Mouse (Mus musculus): ENCODE data around the gene Tpbpa. TPM values are rescaled to one million over a fixed set of nuclear protein-coding genes. Genes with fewer than 3 reads are reported as not detected.
"Not testable (repeated sequence)": the region's sequence is repeated elsewhere in the genome, so short reads cannot be mapped to it uniquely, and the experiment has no call there.

The Tpbpa gene
- not detected in 2 replicates for polyA plus RNA-seq (2015; fragmentation: Nextera tagmentation; extraction: Ambion mirVana)

DNA sequence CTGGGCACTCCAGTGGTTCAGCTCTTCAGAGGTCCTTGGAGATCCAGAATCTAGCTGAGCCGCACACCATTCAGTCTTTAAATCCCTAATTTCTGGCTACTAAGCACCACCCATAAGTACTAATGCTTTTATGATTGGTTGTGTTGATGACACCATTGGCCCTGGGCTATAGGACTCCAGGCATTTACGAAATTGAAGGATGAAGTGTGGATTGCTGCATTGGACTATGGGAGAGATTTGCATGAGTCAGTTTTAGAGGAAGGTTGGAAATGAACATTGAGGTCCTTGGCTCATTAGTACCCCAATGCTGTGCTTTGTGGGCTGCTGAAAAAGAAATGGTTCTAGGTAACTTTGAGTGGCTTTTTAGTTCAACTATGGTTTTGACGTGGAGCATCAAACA is at the start of gene Tpbpa:
Tpbpa (minus strand) TSS at position 101 of the 400 bp plus-strand sequence.
- not testable (repeated sequence) for H3K4me2 ChIP-seq; H3K4me1 ChIP-seq; H3K27me3 ChIP-seq; H3K4me3 ChIP-seq; H3K9ac ChIP-seq; ATAC-seq (ENCODE audit: insufficient number of reproducible peaks, insufficient read depth, low FRiP score, low TSS enrichment, low read depth); H3K36me3 ChIP-seq; H3K9me3 ChIP-seq; H3K27ac ChIP-seq
- WGBS = 77% methylated on average over 3 of the region's 3 CpGs

DNA sequence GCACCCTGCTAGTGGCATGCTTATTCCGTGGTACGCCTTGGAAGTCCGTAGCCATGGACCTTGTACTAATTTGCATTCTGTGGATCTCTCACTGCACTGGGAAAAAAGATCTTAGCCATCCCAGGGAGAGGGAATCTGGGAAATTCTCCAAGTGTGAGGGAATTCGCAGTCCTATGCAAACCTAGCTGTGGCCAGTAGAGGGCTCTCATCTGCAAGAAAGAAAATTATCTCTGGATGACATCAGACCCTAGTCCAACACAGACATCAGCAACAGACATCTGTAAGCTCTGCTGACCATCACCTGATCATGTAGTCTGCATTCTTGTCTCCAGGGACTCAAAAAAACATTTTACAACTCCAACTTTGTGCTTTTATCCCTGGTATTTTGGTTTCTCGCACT is 45.1 kb upstream of the Tpbpa start:
- WGBS = 75% methylated on average over 5 of the region's 5 CpGs
- not testable (repeated sequence) for H3K36me3 ChIP-seq; H3K9ac ChIP-seq; ATAC-seq (ENCODE audit: insufficient number of reproducible peaks, insufficient read depth, low FRiP score, low TSS enrichment, low read depth); H3K4me2 ChIP-seq; H3K9me3 ChIP-seq; H3K4me1 ChIP-seq; H3K27me3 ChIP-seq; H3K27ac ChIP-seq; H3K4me3 ChIP-seq

DNA sequence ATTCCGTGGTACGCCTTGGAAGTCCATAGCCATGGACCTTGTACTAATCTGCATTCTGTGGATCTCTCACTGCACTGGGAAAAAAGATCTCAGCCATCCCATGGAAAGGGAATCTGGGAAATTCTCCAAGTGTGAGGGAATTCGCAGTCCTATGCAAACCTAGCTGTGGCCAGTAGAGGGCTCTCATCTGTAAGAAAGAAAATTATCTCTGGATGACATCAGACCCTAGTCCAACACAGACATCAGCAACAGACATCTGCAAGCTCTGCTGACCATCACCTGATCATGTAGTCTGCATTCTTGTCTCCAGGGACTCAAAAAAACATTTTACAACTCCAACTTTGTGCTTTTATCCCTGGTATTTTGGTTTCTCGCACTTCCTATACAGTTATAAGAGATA is 30.5 kb upstream of the Tpbpa start:
- not testable (repeated sequence) for ATAC-seq (ENCODE audit: insufficient number of reproducible peaks, insufficient read depth, low FRiP score, low TSS enrichment, low read depth); H3K36me3 ChIP-seq; H3K4me1 ChIP-seq; H3K9ac ChIP-seq; H3K4me3 ChIP-seq; H3K27me3 ChIP-seq; H3K27ac ChIP-seq; H3K9me3 ChIP-seq; H3K4me2 ChIP-seq
- WGBS = 70% methylated on average over 4 of the region's 4 CpGs

DNA sequence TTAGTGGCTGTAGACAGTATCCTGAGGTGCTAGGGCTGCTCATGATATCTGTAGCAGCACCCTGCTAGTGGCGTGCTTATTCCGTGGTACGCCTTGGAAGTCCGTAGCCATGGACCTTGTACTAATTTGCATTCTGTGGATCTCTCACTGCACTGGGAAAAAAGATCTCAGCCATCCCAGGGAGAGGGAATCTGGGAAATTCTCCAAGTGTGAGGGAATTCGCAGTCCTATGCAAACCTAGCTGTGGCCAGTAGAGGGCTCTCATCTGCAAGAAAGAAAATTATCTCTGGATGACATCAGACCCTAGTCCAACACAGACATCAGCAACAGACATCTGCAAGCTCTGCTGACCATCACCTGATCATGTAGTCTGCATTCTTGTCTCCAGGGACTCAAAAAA is 22.2 kb upstream of the Tpbpa start:
- not testable (repeated sequence) for H3K4me1 ChIP-seq; H3K36me3 ChIP-seq; ATAC-seq (ENCODE audit: insufficient number of reproducible peaks, insufficient read depth, low FRiP score, low TSS enrichment, low read depth); H3K9me3 ChIP-seq; H3K27ac ChIP-seq; H3K4me3 ChIP-seq; H3K9ac ChIP-seq; H3K27me3 ChIP-seq; H3K4me2 ChIP-seq
- 35% methylated on average over 5 of the region's 5 CpGs for WGBS

DNA sequence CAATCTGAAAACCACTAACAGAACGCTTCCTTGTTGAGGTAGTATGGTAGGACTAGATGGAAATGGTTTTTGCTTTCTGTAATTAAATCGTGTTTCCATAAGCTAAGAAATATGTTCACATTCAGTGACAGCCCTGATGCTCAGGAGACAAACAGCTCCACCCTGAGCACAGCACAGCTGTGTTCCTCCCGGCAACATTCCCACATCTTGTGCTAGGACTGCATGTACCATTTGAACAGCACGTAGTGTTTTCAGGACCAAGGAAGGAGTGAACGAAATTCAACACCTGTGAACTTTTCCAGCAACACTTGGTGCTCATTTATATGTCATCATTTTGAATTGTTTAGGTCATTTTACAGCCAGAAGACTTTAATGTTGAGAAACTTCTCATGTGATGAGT is 19.9 kb upstream of the Tpbpa start:
- 64% methylated on average over 5 of the region's 5 CpGs for WGBS
- ATAC-seq (ENCODE audit: insufficient number of reproducible peaks, insufficient read depth, low FRiP score, low TSS enrichment, low read depth) = no peak

DNA sequence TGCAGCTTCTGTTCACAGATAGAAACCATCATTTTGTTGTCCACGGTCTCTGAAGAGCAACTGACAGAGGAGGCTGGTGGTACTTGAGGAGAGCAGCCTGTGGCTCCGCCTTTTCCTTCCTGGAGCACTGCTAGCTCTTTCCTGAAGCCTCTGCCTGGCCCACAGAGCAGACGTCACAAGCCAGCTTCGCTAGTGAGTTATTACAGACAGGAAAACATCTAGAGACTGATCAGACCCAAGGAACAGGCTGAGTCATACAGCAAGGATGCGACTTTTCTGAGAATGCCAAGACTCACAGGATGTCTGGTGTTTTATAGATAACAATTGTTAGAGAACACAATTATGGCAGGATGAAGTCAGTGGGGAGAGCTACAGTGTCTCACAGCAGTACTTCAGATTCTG is 5.3 kb downstream of the Tpbpa start, which contains the start of the genes Gm49391 and Ctla2a:
Gm49391 (minus strand) TSS at position 72 of the 402 bp plus-strand sequence.
Ctla2a (minus strand) TSS at position 126 of the 402 bp plus-strand sequence.
- H3K4me1 ChIP-seq = no peaks in the 10 kb centered on the region
- no peak within 1 kb of the TSS for H3K4me2 ChIP-seq
- no peaks in the 10 kb centered on the region for H3K27me3 ChIP-seq
- no peak within 1 kb of the TSS for H3K9ac ChIP-seq
- ATAC-seq (ENCODE audit: insufficient number of reproducible peaks, insufficient read depth, low FRiP score, low TSS enrichment, low read depth) = no peak
- no peaks in the 10 kb centered on the region for H3K36me3 ChIP-seq
- H3K4me3 ChIP-seq = no peak within 1 kb of the TSS
- WGBS = 65% methylated on average over 5 of the region's 5 CpGs
- H3K9me3 ChIP-seq = no peaks in the 10 kb centered on the region
- no peak within 1 kb of the TSS for H3K27ac ChIP-seq

More for the DNA sequence above, 19.9 kb upstream of the Tpbpa start:
- Histone ChIP-seq H3K27me3 (no peaks in the 10 kb centered on the region), H3K9me3 (peaks cover 8% of the 10 kb centered on the region), H3K36me3 (no peaks in the 10 kb centered on the region), H3K4me3 (no peak overlapping the region), H3K27ac (no peak overlapping the region), H3K9ac (no peak overlapping the region), H3K4me1 (no peaks in the 10 kb centered on the region), H3K4me2 (no peak overlapping the region)

DNA sequence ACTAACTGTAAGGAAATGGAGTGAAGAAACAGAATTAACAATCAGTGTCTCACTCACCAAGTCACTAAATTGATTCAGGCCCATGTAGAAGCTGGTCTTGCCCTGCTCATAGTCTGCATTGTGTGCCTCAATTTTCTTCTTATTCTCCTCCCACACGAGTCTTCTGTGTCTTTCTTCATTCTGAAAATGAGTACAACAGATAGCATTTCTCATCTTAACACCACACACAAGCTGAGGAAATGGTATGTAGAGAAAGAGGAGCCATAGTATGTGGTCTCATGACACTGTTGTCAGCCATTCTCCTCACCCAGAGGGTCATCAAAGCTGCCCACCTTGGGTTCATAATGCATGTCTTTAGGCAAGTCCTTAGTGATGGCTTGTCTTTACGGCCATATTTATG is 6.3 kb downstream of the Tpbpa start, which contains the start of gene Gm49393:
Gm49393 (minus strand) TSS at position 101 of the 400 bp plus-strand sequence.
- 65% methylated on average over 2 of the region's 2 CpGs for WGBS
- not testable (repeated sequence) for ATAC-seq (ENCODE audit: insufficient number of reproducible peaks, insufficient read depth, low FRiP score, low TSS enrichment, low read depth); H3K4me3 ChIP-seq; H3K27me3 ChIP-seq; H3K9me3 ChIP-seq; H3K9ac ChIP-seq; H3K27ac ChIP-seq; H3K36me3 ChIP-seq; H3K4me2 ChIP-seq; H3K4me1 ChIP-seq

DNA sequence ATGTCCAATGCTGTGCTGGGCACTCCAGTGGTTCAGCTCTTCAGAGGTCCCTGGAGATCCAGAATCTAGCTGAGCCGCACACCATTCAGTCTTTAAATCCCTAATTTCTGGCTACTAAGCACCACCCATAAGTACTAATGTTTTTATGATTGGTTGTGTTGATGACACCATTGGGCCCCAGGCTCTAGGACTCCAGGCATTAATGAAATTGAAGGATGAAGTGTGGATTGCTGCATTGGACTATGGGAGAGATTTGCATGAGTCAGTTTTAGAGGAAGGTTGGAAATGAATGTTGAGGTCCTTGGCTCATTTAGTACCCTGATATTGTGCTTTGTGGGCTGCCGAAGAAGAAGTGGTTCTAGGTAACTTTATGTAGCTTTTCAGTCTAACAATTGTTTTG is 37.0 kb downstream of the Tpbpa start, which contains the start of gene Tpbpb:
Tpbpb (minus strand) TSS at position 101 of the 400 bp plus-strand sequence.
- not testable (repeated sequence) for H3K36me3 ChIP-seq; H3K27ac ChIP-seq; H3K4me2 ChIP-seq; H3K9ac ChIP-seq; H3K4me3 ChIP-seq; ATAC-seq (ENCODE audit: insufficient number of reproducible peaks, insufficient read depth, low FRiP score, low TSS enrichment, low read depth); H3K27me3 ChIP-seq; H3K9me3 ChIP-seq; H3K4me1 ChIP-seq
- 78% methylated on average over 2 of the region's 2 CpGs for WGBS

DNA sequence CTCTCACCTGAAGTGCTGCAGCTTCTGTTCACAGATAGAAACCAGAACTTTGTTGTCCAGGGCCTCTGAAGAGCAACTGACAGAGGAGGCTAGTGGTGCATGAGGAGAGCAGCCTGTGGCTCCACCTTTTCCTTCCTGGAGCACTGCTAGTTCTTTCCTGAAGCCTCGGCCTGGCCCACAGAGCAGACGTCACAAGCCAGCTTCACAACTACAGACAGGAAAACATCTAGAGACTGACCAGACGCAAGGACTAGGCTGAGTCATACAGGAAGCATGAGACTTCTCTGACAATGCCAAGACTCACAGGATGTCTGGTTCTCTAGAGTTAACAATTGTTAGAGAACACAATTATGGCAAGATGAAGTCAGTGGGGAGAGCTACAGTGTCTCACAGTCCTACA is 44.5 kb downstream of the Tpbpa start, which contains the start of gene Ctla2b:
Ctla2b (minus strand) TSS at position 120 of the 400 bp plus-strand sequence.
- Histone ChIP-seq H3K4me1 (no peaks in the 10 kb centered on the region), H3K9me3 (no peaks in the 10 kb centered on the region), H3K9ac (no peak within 1 kb of the TSS), H3K4me2 (no peak within 1 kb of the TSS), H3K27ac (no peak within 1 kb of the TSS), H3K27me3 (no peaks in the 10 kb centered on the region), H3K4me3 (no peak within 1 kb of the TSS), H3K36me3 (no peaks in the 10 kb centered on the region)
- WGBS = 69% methylated on average over 3 of the region's 3 CpGs
- no peak for ATAC-seq (ENCODE audit: insufficient number of reproducible peaks, insufficient read depth, low FRiP score, low TSS enrichment, low read depth)

DNA sequence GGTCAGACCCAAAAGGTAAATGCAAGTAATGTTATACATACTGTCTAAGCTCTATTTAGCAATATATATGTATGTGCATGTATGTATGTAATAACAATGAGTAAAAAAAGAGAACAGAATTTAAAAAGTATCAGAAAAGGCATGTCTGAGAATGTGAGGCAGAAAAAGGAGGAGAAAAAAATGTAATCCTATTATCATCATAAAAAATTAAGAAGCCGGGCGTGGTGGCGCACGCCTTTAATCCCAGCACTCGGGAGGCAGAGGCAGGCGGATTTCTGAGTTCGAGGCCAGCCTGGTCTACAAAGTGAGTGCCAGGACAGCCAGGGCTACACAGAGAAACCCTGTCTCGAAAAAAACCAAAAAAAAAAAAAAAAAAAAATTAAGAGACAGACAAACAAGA is 45.0 kb downstream of the Tpbpa start, which contains the start of gene Gm49392:
Gm49392 (minus strand) TSS at position 101 of the 400 bp plus-strand sequence.
- H3K4me2 ChIP-seq; H3K27me3 ChIP-seq; H3K27ac ChIP-seq; H3K4me3 ChIP-seq; ATAC-seq (ENCODE audit: insufficient number of reproducible peaks, insufficient read depth, low FRiP score, low TSS enrichment, low read depth); H3K9me3 ChIP-seq; H3K9ac ChIP-seq; H3K4me1 ChIP-seq; H3K36me3 ChIP-seq: not testable (repeated sequence)
- 84% methylated on average over 8 of the region's 8 CpGs for WGBS

DNA sequence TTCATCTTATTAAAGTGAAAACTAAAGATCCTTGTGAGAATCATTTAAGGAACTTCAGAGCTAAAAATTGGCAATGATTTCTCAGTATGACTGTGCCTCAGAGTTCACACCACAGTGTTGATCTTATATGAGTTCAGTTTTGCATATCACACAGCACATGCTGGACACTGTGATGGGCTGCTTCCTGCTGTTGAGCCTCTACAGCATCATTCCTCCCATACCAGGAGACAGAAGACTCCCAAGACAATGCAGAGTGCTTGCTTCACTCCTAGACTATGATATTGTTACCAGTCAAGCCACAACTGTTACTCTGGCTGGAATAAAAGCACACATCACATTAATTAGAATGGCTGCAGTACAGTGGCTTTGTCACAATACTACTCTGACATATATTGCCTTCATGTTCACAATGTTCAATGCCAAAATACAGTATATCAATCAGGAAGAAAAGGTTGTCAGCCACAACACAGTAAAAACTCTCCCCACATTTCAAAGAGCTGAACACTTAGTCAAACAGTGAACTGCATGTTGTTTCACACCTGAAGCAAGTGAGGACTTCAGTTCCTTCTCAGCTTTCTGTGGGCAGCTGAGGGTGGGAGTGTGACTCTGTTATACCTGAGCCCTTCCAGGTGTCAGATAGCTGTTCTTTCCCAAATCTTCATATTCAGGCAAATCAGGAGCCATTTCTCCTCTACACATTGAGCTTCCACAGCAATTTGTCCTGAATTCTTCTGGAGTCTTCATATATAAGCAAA is 46.2 kb downstream of the Tpbpa start:
- H3K4me3 ChIP-seq = no peak overlapping the region
- H3K4me1 ChIP-seq = no peaks in the 10 kb centered on the region
- H3K36me3 ChIP-seq = no peaks in the 10 kb centered on the region
- no peaks in the 10 kb centered on the region for H3K27me3 ChIP-seq
- H3K9ac ChIP-seq = no peak overlapping the region
- no peak overlapping the region for H3K4me2 ChIP-seq
- H3K9me3 ChIP-seq = no peaks in the 10 kb centered on the region
- H3K27ac ChIP-seq = no peak overlapping the region
- ATAC-seq (ENCODE audit: insufficient number of reproducible peaks, insufficient read depth, low FRiP score, low TSS enrichment, low read depth) = no peak

DNA sequence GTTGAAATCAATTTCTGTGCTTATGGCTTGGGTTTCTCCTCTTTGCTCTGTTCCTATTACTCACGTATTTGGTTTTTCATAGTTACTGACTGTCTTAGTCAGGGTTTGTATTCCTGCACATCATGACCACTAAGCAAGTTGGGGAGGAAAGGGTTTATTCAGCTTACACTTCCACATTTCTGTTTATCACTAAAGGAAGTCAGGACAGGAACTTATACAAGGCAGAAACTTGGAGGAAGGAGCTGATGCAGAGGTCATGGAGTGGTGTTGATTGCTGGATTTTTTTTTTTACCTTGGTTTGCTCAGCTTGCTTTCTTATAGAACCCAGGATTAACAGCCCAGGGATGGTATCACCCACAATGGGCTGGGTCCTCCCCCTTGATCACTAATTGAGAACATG is 49.5 kb downstream of the Tpbpa start:
- Histone ChIP-seq H3K4me3 (no peak overlapping the region), H3K27ac (no peak overlapping the region), H3K36me3 (no peaks in the 10 kb centered on the region), H3K9ac (no peak overlapping the region), H3K9me3 (no peaks in the 10 kb centered on the region), H3K27me3 (no peaks in the 10 kb centered on the region), H3K4me2 (no peak overlapping the region), H3K4me1 (no peaks in the 10 kb centered on the region)
- WGBS = 86% methylated on average over 1 of the region's 1 CpGs
- ATAC-seq (ENCODE audit: insufficient number of reproducible peaks, insufficient read depth, low FRiP score, low TSS enrichment, low read depth) = no peak
